Mouse (Mus musculus) limb, embryonic 12.5 days (tissue): Measurements from ENCODE around the gene Vmn2r97. TPM values are rescaled to one million over a fixed set of nuclear protein-coding genes. Genes with fewer than 3 reads are reported as not detected.
"Not testable (repeated sequence)": the region's sequence is repeated elsewhere in the genome, so short reads cannot be mapped to it uniquely, and the experiment has no call there.

Experiments used
- ATAC-seq: fragments of 200-750 bp; cut with Nextera tagmentation; 2 replicates; pipeline ENCODE4 v1.8.0; 2017; ENCODE audit warnings: low read depth, moderate TSS enrichment; ENCODE audit not compliant: insufficient number of reproducible peaks, insufficient read depth, low FRiP score, low TSS enrichment
- H3K27ac ChIP-seq: fragments of 300-500 bp; sonication (generic); 2 replicates; pipeline ENCODE4 v1.5.1; 2016; ENCODE audit warnings: mild to moderate bottlenecking, moderate library complexity
- H3K27me3 ChIP-seq: fragments of 300-500 bp; sonication (generic); 2 replicates; pipeline ENCODE4 v1.6.1; 2016; ENCODE audit warnings: mild to moderate bottlenecking, moderate library complexity
- H3K36me3 ChIP-seq: fragments of 300-500 bp; sonication (generic); 2 replicates; pipeline ENCODE4 v1.6.1; 2016; ENCODE audit warnings: mild to moderate bottlenecking, moderate library complexity
- H3K4me1 ChIP-seq: fragments of 300-500 bp; sonication (generic); replicated peaks from 2 replicates; pipeline ENCODE4 v1.6.1; 2016
- H3K4me2 ChIP-seq: fragments of 300-500 bp; sonication (generic); 2 replicates; pipeline ENCODE4 v1.6.1; 2016; ENCODE audit warnings: mild to moderate bottlenecking, moderate library complexity
- H3K4me3 ChIP-seq: fragments of 300-500 bp; sonication (generic); replicated peaks from 2 replicates; pipeline ENCODE4 v1.5.1; 2016; ENCODE audit warnings: mild to moderate bottlenecking
- H3K9ac ChIP-seq: fragments of 300-500 bp; sonication (generic); replicated peaks from 2 replicates; pipeline ENCODE4 v1.6.1; 2016; ENCODE audit warnings: mild to moderate bottlenecking, moderate library complexity
- H3K9me3 ChIP-seq: fragments of 300-500 bp; sonication (generic); 2 replicates; pipeline ENCODE4 v1.6.1; 2016; ENCODE audit warnings: mild to moderate bottlenecking, moderate library complexity
- WGBS: fragments of 180-500 bp; shearing (Covaris S2); methylation state at CpG from one replicate; pipeline ENCODE4 v1.1.7; 2016; 5-methylcytosine and 5-hydroxymethylcytosine counted together
- polyA plus RNA-seq: library from polyadenylated mRNA; unstranded; fragments of >200 nt; fragmentation: Nextera tagmentation; extraction: Ambion mirVana; gene quantifications from 2 replicates; pipeline ENCODE4 v1.2.1, GENCODE M21; 2016

Vmn2r97 gene
- polyA plus RNA-seq, result not detected in 2 replicates

DNA sequence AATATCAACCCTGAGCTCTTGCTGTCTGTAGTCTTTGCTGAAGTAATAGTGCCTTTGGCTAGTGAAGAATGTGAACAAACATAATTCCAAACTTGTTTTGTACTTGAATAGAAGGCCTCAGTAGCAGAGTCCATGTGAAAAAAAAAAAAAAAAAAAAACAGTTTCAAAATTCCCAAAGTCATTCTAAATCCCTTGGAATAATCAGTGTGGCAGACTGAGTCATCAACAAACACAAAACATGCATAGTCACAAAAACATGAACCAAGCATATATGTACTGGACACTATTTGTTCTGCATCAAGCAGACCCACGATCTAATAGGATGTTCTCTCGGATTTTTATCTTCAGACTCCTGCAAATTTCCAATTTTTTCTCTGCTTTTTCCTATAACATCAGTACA is at the start of gene Vmn2r97:
Vmn2r97 (plus strand) TSS at position 301 of the 400 bp plus-strand sequence.
- not testable (repeated sequence) for H3K27ac ChIP-seq, H3K4me3 ChIP-seq, H3K4me2 ChIP-seq, H3K4me1 ChIP-seq, H3K9me3 ChIP-seq, ATAC-seq, H3K36me3 ChIP-seq, H3K9ac ChIP-seq, H3K27me3 ChIP-seq
- WGBS, result 70% methylated on average over 2 of the region's 2 CpGs

- H3K9ac ChIP-seq, H3K27me3 ChIP-seq, H3K36me3 ChIP-seq, H3K4me1 ChIP-seq, H3K4me3 ChIP-seq, ATAC-seq, H3K4me2 ChIP-seq, H3K27ac ChIP-seq: not testable (repeated sequence)
- H3K9me3 ChIP-seq, result peaks cover 18% of the 10 kb centered on the region; the same call in 1 of the 2 replicates
- 71% methylated on average over 2 of the region's 2 CpGs for WGBS
Observed at GRCm38 (mm10) chr17:18882436-18882835, 31.7 kb upstream of the Vmn2r97 start.

GRCm38 (mm10) chr17:18889745-18890329 is 24.3 kb upstream of the Vmn2r97 start:
- Histone ChIP-seq H3K9ac (no peak overlapping the region), H3K4me1 (no peaks in the 10 kb centered on the region), H3K27ac (no peak overlapping the region), H3K4me2 (no peak overlapping the region), H3K36me3 (no peaks in the 10 kb centered on the region), H3K9me3 (peaks cover 13% of the 10 kb centered on the region; the same call in 1 of the 2 replicates), H3K27me3 (no peaks in the 10 kb centered on the region), H3K4me3 (no peak overlapping the region)
- WGBS, result 87% methylated on average over 6 of the region's 6 CpGs
- ATAC-seq, result no peak

DNA sequence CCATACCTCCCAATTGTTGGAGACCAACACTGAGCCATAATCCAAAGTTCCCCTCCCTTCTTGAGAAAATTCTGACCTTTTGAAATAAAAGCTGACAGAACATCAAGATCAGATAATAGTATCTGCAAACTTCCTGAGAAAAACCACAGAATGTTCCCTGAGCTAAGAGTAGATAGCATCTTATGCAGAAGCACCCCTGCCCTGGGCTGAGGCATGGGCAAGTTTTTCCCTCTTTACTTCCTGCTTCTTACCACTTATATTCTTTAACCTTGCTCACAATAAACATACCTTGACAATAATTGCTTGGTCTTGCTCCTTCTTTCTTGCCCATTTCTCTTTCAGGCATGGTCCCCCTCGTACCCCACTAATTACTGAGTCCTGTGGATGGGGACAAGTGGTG is 43.7 kb downstream of the Vmn2r97 start:
- not testable (repeated sequence) for H3K36me3 ChIP-seq

DNA sequence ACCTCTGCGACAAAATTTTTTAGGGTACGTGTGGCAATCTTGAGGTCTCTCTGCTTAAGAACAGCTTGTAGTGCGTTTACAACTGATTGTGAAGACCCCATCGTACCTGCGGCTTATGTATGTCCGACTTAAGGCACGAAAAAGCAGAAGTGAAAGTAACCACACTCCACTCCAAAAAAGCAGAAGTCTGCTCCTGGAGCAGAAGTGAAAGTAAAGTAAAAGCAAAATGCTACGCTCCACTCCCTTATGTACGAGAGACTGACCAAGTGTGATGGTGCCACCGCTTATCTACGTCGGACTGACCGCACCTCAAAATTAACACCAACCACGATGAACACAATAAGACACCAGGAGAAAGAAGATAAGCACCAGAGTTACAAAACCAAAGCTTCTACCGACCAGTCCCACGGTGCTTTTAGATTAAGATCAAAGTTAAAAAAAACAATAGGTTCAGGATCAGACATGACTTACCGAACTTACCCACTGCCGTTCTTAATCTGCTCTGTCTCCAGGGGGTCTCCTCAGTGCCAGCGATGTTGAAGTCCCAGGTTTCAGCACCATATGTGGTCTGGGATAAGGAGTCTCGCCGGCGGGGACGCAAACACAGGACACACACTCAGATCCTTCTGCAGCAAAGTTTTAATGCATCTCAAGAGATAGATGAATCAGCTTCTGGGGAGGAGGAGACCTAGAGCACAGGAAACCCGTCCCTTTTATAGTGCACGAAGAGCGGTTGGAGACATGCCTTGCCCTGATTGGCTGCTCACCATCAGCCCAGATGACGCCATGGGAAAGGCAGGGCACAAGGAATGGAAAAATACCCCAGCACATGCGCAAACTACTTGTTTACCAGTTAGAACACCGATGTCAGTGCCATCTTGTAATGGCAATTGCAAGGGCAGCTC is 54.5 kb downstream of the Vmn2r97 start:
- H3K4me2 ChIP-seq, result no peak overlapping the region
- no peak for ATAC-seq
- H3K36me3 ChIP-seq, result no peaks in the 10 kb centered on the region
- no peaks in the 10 kb centered on the region for H3K4me1 ChIP-seq
- no peaks in the 10 kb centered on the region for H3K27me3 ChIP-seq
- no peak overlapping the region for H3K4me3 ChIP-seq
- 93% methylated on average over 29 of the region's 29 CpGs for WGBS
- no peak overlapping the region for H3K9ac ChIP-seq
- peaks cover 58% of the 10 kb centered on the region for H3K9me3 ChIP-seq
- no peak overlapping the region for H3K27ac ChIP-seq

More for the DNA sequence above, 43.7 kb downstream of the Vmn2r97 start:
- 79% methylated on average over 1 of the region's 1 CpGs for WGBS
- H3K4me2 ChIP-seq, ATAC-seq, H3K4me1 ChIP-seq, H3K27me3 ChIP-seq, H3K27ac ChIP-seq, H3K9ac ChIP-seq, H3K4me3 ChIP-seq: not testable (repeated sequence)
- H3K9me3 ChIP-seq, result peaks cover 67% of the 10 kb centered on the region

Other genes starting within 250 kb of the Vmn2r97 start
- not detected in 2 replicates for gene Vmn2r98, start 139.2 kb downstream of the Vmn2r97 start, polyA plus RNA-seq